Mouse (Mus musculus): Measurements from ENCODE around the gene Fgd3. TPM values are rescaled to one million over a fixed set of nuclear protein-coding genes. Genes with fewer than 3 reads are reported as not detected.

The Fgd3 gene
- total and polyA plus RNA-seq, 3 experiments = 8.7 to 16.1 (median 14.5) TPM

DNA sequence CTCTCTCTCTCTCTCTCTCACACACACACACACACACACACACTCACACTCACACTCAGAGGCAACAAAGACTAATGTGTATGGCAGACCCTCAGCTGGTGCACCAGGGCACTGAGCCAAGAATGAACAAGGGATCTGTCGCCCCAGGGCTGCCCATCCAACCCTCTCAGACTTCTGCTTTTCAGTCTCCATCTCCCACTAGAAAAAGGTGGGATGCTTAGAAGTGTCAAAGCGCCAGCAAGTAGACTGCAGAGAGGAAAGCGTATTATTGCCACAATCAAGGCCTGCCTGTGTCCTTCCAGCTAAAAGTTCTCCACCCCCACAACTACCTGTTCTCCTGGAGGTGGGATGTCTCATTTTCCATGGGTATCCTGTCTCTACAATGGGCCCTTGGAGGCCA lies 105.7 kb downstream of the Fgd3 start:
- Histone ChIP-seq H3K36me3 (replicated peaks in 1 of 2; ENCODE audit: control insufficient read depth in 1 of 2, insufficient read depth in 1 of 2, low read length in 1 of 2) (no peaks in the 10 kb centered on the region), H3K4me3 (replicated peaks in 1 of 3; ENCODE audit: low read depth in 2 of 3, low read length in 2 of 3, poor library complexity in 1 of 3) (no peak overlapping the region), H3K4me1 (ENCODE audit: control insufficient read depth in 1 of 2, insufficient read depth in 2 of 2) (peaks cover 0 to 21% of the 10 kb centered on the region in 2 experiments; a peak in 2 of 4 replicates), H3K9ac (ENCODE audit: insufficient read depth, low read depth) (no peak overlapping the region), H3K4me2 (ENCODE audit: insufficient read depth, low read depth, poor library complexity, severe bottlenecking) (no peak overlapping the region), H3K27ac (ENCODE audit: insufficient read depth, low read depth) (no peak overlapping the region), H3K79me2 (replicated peaks; ENCODE audit: control insufficient read depth, extremely low read depth, insufficient read depth, poor library complexity, severe bottlenecking) (no peaks in the 10 kb centered on the region), H3K9me3 (replicated peaks; ENCODE audit: low read length) (no peaks in the 10 kb centered on the region), H3K27me3 (replicated peaks) (peaks cover 32% of the 10 kb centered on the region)
- in situ Hi-C loops (cut with MboI; ENCODE audit: low pct_ligation_motif_present, low pct_unique_long_range_greater_than_20kb, low sequenced_read_pairs) = no loop called here
- TF ChIP-seq HCFC1 (IDR thresholded peaks at IDR 0.05; ENCODE audit: low read depth, low read length) (no peak), ZMIZ1 (IDR thresholded peaks at IDR 0.05; ENCODE audit: low read depth, low read length) (no peak), PAX5 (IDR thresholded peaks at IDR 0.05; ENCODE audit: low read length) (no peak), EP300 (IDR thresholded peaks at IDR 0.05; ENCODE audit: low read length) (no peak), KAT2A (IDR thresholded peaks at IDR 0.05; ENCODE audit: insufficient replicate concordance, low read length) (no peak), MXI1 (IDR thresholded peaks at IDR 0.05; ENCODE audit: low read depth, low read length) (no peak), ETS1 (conservative IDR thresholded peaks at IDR 0.05; ENCODE audit: low read depth, low read length) (no peak), NELFE (IDR thresholded peaks at IDR 0.05; ENCODE audit: low read depth, low read length) (no peak), POLR2AphosphoS2 (IDR thresholded peaks at IDR 0.05; ENCODE audit: low read depth, low read length) (no peak), MAZ (IDR thresholded peaks at IDR 0.05; ENCODE audit: low read depth, low read length) (no peak), MAX (IDR thresholded peaks at IDR 0.05; ENCODE audit: low read length) (no peak)
- DNase-seq (ENCODE audit: extremely low read depth) = no peak
- dilution Hi-C loops (cut with MboI; ENCODE audit: extremely low pct_ligation_motif_present, extremely low pct_unique_long_range_greater_than_20kb, low sequenced_read_pairs) = no loop called here

DNA sequence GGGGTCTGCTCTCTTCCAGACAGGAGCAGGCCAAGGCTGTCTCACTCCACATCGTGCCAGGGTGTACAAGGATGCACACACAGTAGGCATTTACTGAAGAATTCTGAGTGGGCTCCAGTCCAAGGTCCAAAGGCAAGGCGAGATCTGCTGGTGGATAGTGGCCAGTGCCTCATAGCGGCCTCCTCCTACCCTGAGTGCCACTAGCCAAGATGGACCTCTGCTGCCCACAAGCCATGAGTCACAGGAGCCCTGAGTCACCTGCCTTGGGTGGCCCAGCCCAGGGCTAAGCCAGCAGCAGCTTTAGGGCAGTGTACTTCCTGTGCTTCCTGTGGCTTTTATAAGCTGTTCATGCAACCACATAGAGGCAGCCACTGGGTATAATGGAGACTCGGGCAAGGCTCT lies 106.6 kb downstream of the Fgd3 start:
- no peak overlapping the region for H3K9ac ChIP-seq (ENCODE audit: insufficient read depth, low read depth)
- no peaks in the 10 kb centered on the region for H3K9me3 ChIP-seq (replicated peaks; ENCODE audit: low read length)
- H3K36me3 ChIP-seq (replicated peaks in 1 of 2; ENCODE audit: control insufficient read depth in 1 of 2, insufficient read depth in 1 of 2, low read length in 1 of 2) = no peaks in the 10 kb centered on the region
- no peak overlapping the region for H3K4me2 ChIP-seq (ENCODE audit: insufficient read depth, low read depth, poor library complexity, severe bottlenecking)
- no peak for DNase-seq (ENCODE audit: extremely low read depth)
- H3K4me1 ChIP-seq (ENCODE audit: control insufficient read depth in 1 of 2, insufficient read depth in 2 of 2) = peaks cover 0 to 21% of the 10 kb centered on the region in 2 experiments; a peak in 2 of 4 replicates
- TF ChIP-seq MAZ (IDR thresholded peaks at IDR 0.05; ENCODE audit: low read depth, low read length) = no peak
- no peak for TF ChIP-seq MAX (IDR thresholded peaks at IDR 0.05; ENCODE audit: low read length)
- TF ChIP-seq CTCF (conservative IDR thresholded peaks at IDR 0.05 in 1 of 2, IDR thresholded peaks at IDR 0.05 in 1 of 2; ENCODE audit: low read depth in 2 of 2, low read length in 2 of 2) = no peak
- TF ChIP-seq CHD2 (IDR thresholded peaks at IDR 0.05; ENCODE audit: low read length) = no peak
- no peak for TF ChIP-seq USF1 (IDR thresholded peaks at IDR 0.05; ENCODE audit: low read depth, low read length)
- no peak for TF ChIP-seq E2F4 (IDR thresholded peaks at IDR 0.05; ENCODE audit: insufficient replicate concordance, low read depth, low read length)
- TF ChIP-seq MAFK (IDR thresholded peaks at IDR 0.05; ENCODE audit: insufficient replicate concordance, low read length) = no peak
- no peak for TF ChIP-seq ELF1 (IDR thresholded peaks at IDR 0.05; ENCODE audit: low read depth, low read length)
- no peak for TF ChIP-seq BHLHE40 (IDR thresholded peaks at IDR 0.05; ENCODE audit: low read depth, low read length)
- TF ChIP-seq ZNF384 (IDR thresholded peaks at IDR 0.05; ENCODE audit: low read depth, low read length) = no peak
- H3K27ac ChIP-seq (ENCODE audit: insufficient read depth, low read depth) = no peak overlapping the region
- peaks cover 27% of the 10 kb centered on the region for H3K27me3 ChIP-seq (replicated peaks)
- dilution Hi-C loops (cut with MboI; ENCODE audit: extremely low pct_ligation_motif_present, extremely low pct_unique_long_range_greater_than_20kb, low sequenced_read_pairs) = no loop called here
- in situ Hi-C loops (cut with MboI; ENCODE audit: low pct_ligation_motif_present, low pct_unique_long_range_greater_than_20kb, low sequenced_read_pairs) = no loop called here
- no peaks in the 10 kb centered on the region for H3K79me2 ChIP-seq (replicated peaks; ENCODE audit: control insufficient read depth, extremely low read depth, insufficient read depth, poor library complexity, severe bottlenecking)
- no peak overlapping the region for H3K4me3 ChIP-seq (replicated peaks in 1 of 3; ENCODE audit: low read depth in 2 of 3, low read length in 2 of 3, poor library complexity in 1 of 3)
